Mouse (Mus musculus) megakaryocyte, embryonic 14.5 days (primary cell): ENCODE measurements around the gene Chic2.

Experiments used
- FLI1 ChIP-seq: IDR thresholded peaks from 2 replicates; pipeline ENCODE4 v1.6.1; 2012; ENCODE audit warnings: low read length, inconsistent platforms, mixed read lengths
- GATA1 ChIP-seq: IDR thresholded peaks from 3 replicates; pipeline ENCODE4 v1.6.1; 2012; ENCODE audit warnings: mixed read lengths, low read length, inconsistent platforms, borderline replicate concordance

- no peak for TF ChIP-seq GATA1
- TF ChIP-seq FLI1, result no peak
Measured at GRCm38 (mm10) chr5:74984101-74984500, 60.5 kb downstream of the Chic2 start.
